Mouse (Mus musculus): ENCODE data around the gene Gm8356. TPM values are rescaled to one million over a fixed set of nuclear protein-coding genes. Genes with fewer than 3 reads are reported as not detected.
A peak's percentile ranks its signal among the peaks of the same experiment; 100 is the strongest.
"Not testable (repeated sequence)": the region's sequence is repeated elsewhere in the genome, so short reads cannot be mapped to it uniquely, and the experiment has no call there.

Gene Gm8356
- total RNA-seq (2021) = not detected

DNA sequence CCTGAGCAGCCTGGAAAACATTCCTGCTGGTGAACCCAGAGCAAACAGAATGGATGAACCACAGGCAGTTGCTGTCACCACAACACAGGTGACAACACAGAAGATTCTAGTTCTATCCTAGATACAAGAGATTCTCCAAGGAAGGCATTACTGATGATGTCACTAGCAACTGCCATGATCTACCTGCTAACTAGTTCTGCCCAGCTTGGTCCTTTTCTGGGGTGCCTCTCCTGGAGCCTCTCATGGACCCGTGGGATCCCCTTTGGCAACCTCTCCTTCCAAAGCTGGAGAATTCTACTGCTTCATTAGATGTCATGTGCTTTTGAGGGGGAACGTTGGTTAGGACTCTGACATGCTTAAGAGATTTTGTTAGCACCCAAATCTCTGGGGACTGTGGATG lies at the start of gene Gm8356:
Gene Gm8356, minus strand, starts transcription at position 101 of the 400 bp plus-strand sequence.
- DNase-seq; intact Hi-C loops (cut with DNase I): not testable (repeated sequence)

DNA sequence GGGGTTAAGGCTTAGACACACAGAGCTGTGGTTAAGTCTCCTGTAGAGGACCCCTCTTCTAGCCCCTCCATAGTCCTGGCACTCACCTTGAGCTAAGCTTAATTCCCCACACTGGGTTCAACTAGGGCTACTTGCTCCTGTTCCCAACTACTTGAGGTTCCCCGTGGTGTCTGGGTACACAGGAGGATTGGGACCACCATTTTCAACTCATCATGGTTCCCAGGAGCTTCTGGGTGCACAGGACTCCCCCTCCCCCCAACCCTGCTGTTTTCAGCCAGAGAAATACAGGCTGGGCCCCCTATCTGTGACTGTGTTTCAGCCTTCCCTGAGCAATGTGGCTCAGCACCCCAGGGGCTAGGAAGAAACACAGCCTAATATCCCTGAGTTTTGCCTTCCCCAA lies 50.8 kb downstream of the Gm8356 start:
- intact Hi-C loops (cut with DNase I); DNase-seq: not testable (repeated sequence)

DNA sequence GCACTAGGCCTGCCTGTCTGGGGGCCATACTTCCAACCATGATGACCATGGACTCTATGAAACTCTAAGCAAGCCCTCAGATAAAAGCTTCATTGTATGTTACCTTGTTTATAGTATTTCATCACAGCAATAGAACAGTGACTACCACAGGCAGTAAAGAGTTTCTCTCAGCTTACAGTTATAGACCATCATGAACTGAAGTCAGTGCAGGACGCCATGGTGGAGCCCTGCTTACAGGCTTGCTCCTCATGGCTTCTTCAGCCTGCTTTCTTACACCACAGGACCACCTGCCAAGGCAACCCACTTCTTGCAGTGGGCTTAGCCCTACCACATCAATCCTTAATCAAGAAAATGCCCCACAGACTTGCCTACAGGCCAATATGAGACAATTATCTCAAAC lies 51.5 kb downstream of the Gm8356 start:
- intact Hi-C loops (cut with DNase I); DNase-seq: not testable (repeated sequence)

DNA sequence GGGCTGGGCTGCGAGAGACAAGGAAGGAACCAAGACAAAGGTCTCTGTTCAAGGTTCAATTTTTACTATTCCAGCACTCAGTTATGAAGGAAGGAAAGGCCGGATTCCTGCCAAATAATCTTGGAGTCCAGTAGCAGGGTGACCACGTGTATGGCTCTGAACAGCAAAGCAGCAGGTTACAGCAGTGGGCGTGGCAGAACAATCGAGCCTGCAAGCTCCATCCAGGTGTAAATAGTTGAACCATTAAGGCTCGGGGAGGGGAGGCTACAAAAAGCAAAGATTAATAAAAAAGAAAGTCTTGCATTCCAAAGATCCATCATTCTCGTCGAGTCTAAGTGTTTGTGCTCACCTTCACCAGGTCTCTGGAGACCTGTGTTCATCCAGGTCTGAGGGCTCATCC lies 55.0 kb downstream of the Gm8356 start:
- DNase-seq = peak; percentile 3

More for the DNA sequence above, 55.0 kb downstream of the Gm8356 start:
- intact Hi-C loops (cut with DNase I) = not testable (repeated sequence)

Other genes with a start within 250 kb of the Gm8356 start
- not detected for gene Gm21103, start 232.4 kb downstream of the Gm8356 start, total RNA-seq (2021)
- gene Gm3618, start 193.6 kb downstream of the Gm8356 start, total RNA-seq (2021) = not detected
- under 1 TPM in 1 of 2 experiments, not detected in 1; 0.54 TPM for gene Gm16440, start 147.0 kb downstream of the Gm8356 start, total RNA-seq (2021)
- gene Gm3591, start 124.8 kb downstream of the Gm8356 start, total RNA-seq (2021) = 10 to 100 TPM in 1 of 2 experiments, 1 to 10 TPM in 1; 9.3 to 13.5 TPM
- gene Gm3594, start 92.7 kb downstream of the Gm8356 start, total RNA-seq (2021) = not detected
- gene Gm3629, start 53.3 kb upstream of the Gm8356 start, total RNA-seq (2021) = 1 to 10 TPM in 1 of 2 experiments, not detected in 1; 1.6 TPM
- under 1 TPM in 1 of 2 experiments, not detected in 1; 0.50 TPM for gene Gm3460, start 85.1 kb upstream of the Gm8356 start, total RNA-seq (2021)
- gene Gm10251, start 146.9 kb upstream of the Gm8356 start, total RNA-seq (2021) = not detected
- gene Gm8050, start 183.0 kb upstream of the Gm8356 start, total RNA-seq (2021) = not detected
- 10 to 100 TPM; 14.5 to 15.8 TPM for gene Gm3636, start 205.0 kb upstream of the Gm8356 start, total RNA-seq (2021)
- gene Gm8362, start 237.1 kb upstream of the Gm8356 start, total RNA-seq (2021) = under 1 TPM; 0.52 to 0.97 TPM

All from left cerebral cortex, postnatal 4 days (tissue).